Mouse (Mus musculus) lung, postnatal 10 days (tissue): ENCODE measurements at regions not wholly inside any gene's neighbourhood (a gene's known extent, or its start where the extent isn't known, plus 50 kb on each side); places are given as distances from the start of the nearest gene placed in this dataset.

ENCODE experiments used
- DNase-seq: peaks from one replicate; pipeline ENCODE4 v3.0.0; 2021

- DNase-seq: no peak
Measured at GRCm38 (mm10) chr7:129441085-129441617, 150.5 kb upstream of the Wdr11 start.

- peak; percentile 62 for DNase-seq
Measured at GRCm38 (mm10) chr7:129469496-129469895, 122.2 kb upstream of the Wdr11 start.

GRCm38 (mm10) chr7:129483736-129484135 lies 107.9 kb upstream of the Wdr11 start:
- no peak for DNase-seq

- DNase-seq: peak; percentile 36
Measured at GRCm38 (mm10) chr7:129506894-129507293, 84.8 kb upstream of the Wdr11 start.

GRCm38 (mm10) chr7:129509631-129510132 lies 82.0 kb upstream of the Wdr11 start:
- peak; percentile 7 for DNase-seq

- peak; percentile 9 for DNase-seq
Measured at GRCm38 (mm10) chr7:129514619-129515018, 77.0 kb upstream of the Wdr11 start.

GRCm38 (mm10) chr7:129524369-129524915 lies 67.2 kb upstream of the Wdr11 start:
- no peak for DNase-seq

- peak; percentile 19 for DNase-seq
Measured at GRCm38 (mm10) chr7:129525985-129526384, 65.7 kb upstream of the Wdr11 start.

GRCm38 (mm10) chr7:129528263-129528662 lies 63.4 kb upstream of the Wdr11 start:
- DNase-seq: no peak

GRCm38 (mm10) chr7:129533366-129533905 lies 58.2 kb upstream of the Wdr11 start:
- DNase-seq: no peak
